Mouse (Mus musculus): ENCODE measurements at regions not wholly inside any gene's neighbourhood (a gene's known extent, or its start where the extent isn't known, plus 50 kb on each side); places are given as distances from the start of the nearest gene placed in this dataset.
"Not testable (repeated sequence)": the region's sequence is repeated elsewhere in the genome, so short reads cannot be mapped to it uniquely, and the experiment has no call there.

DNA sequence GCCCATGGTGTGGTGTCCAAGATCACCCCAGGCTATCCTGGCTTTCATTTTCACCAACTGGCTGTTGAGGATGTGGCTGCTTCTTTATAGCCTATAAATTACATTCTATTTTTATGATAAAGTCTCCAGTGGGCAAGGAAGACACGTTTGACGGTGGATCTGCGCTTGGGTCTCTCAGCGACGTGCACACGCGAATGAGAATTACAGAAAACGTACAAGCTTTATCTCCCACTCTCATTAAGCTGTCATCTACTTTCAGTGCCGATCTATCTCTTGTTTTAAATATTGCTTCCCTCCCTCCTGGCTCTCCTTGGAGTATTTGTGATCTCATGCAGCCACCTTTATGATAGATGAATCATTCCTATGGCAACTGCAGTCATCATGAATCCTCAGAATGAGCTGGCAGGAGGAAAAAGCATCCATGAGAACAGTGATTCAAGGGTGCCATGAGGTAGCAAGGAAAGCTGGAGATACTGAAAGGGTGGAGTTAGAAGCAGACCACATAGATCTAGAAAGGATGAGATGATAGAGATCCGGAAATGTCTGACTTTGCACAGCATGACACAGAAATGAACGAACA is 568.0 kb upstream of the Klhl29 start:
- Histone ChIP-seq H3K9me3 (no peaks in the 10 kb centered on the region), H3K27ac (no peak overlapping the region), H3K9ac (no peak overlapping the region), H3K4me1 (no peaks in the 10 kb centered on the region), H3K36me3 (no peaks in the 10 kb centered on the region), H3K4me3 (no peak overlapping the region), H3K4me2 (replicated peaks) (no peak overlapping the region), H3K27me3 (no peaks in the 10 kb centered on the region)
- no peak for ATAC-seq (ENCODE audit: insufficient number of reproducible peaks, insufficient read depth, low FRiP score, low TSS enrichment)
- WGBS: 92% methylated on average over 11 of the region's 11 CpGs

- no peaks in the 10 kb centered on the region for H3K27me3 ChIP-seq
- H3K9me3 ChIP-seq: no peaks in the 10 kb centered on the region
- H3K4me2 ChIP-seq (replicated peaks): no peak overlapping the region
- no peak overlapping the region for H3K9ac ChIP-seq
- H3K36me3 ChIP-seq: no peaks in the 10 kb centered on the region
- no peak for ATAC-seq (ENCODE audit: insufficient number of reproducible peaks, insufficient read depth, low FRiP score, low TSS enrichment)
- no peaks in the 10 kb centered on the region for H3K4me1 ChIP-seq
- no peak overlapping the region for H3K4me3 ChIP-seq
- no peak overlapping the region for H3K27ac ChIP-seq
- WGBS: 97% methylated on average over 1 of the region's 1 CpGs
Observed at GRCm38 (mm10) chr12:5921262-5921661, 545.8 kb upstream of the Klhl29 start.

GRCm38 (mm10) chr12:5918030-5918429 is 542.5 kb upstream of the Klhl29 start:
- 72% methylated on average over 1 of the region's 1 CpGs for WGBS
- H3K36me3 ChIP-seq: no peaks in the 10 kb centered on the region
- H3K9me3 ChIP-seq: no peaks in the 10 kb centered on the region
- H3K9ac ChIP-seq: no peak overlapping the region
- no peak overlapping the region for H3K27ac ChIP-seq
- H3K4me2 ChIP-seq (replicated peaks): no peak overlapping the region
- no peaks in the 10 kb centered on the region for H3K4me1 ChIP-seq
- no peak for ATAC-seq (ENCODE audit: insufficient number of reproducible peaks, insufficient read depth, low FRiP score, low TSS enrichment)
- H3K27me3 ChIP-seq: no peaks in the 10 kb centered on the region
- no peak overlapping the region for H3K4me3 ChIP-seq

GRCm38 (mm10) chr12:5906251-5906650 is 530.8 kb upstream of the Klhl29 start:
- H3K9ac ChIP-seq: no peak overlapping the region
- H3K27ac ChIP-seq: no peak overlapping the region
- H3K9me3 ChIP-seq: no peaks in the 10 kb centered on the region
- H3K36me3 ChIP-seq: no peaks in the 10 kb centered on the region
- WGBS: 61% methylated on average over 2 of the region's 2 CpGs
- H3K4me1 ChIP-seq: no peaks in the 10 kb centered on the region
- ATAC-seq (ENCODE audit: insufficient number of reproducible peaks, insufficient read depth, low FRiP score, low TSS enrichment): no peak
- H3K27me3 ChIP-seq: no peaks in the 10 kb centered on the region
- no peak overlapping the region for H3K4me3 ChIP-seq
- no peak overlapping the region for H3K4me2 ChIP-seq (replicated peaks)

- not testable (repeated sequence) for H3K9ac ChIP-seq; H3K9me3 ChIP-seq; ATAC-seq (ENCODE audit: insufficient number of reproducible peaks, insufficient read depth, low FRiP score, low TSS enrichment); H3K36me3 ChIP-seq; H3K27me3 ChIP-seq; H3K4me2 ChIP-seq (replicated peaks); H3K4me3 ChIP-seq; H3K27ac ChIP-seq; H3K4me1 ChIP-seq
- WGBS: 48% methylated on average over 2 of the region's 3 CpGs
Observed at GRCm38 (mm10) chr12:5891786-5892185, 516.3 kb upstream of the Klhl29 start.

GRCm38 (mm10) chr12:5866701-5867100 is 491.2 kb upstream of the Klhl29 start:
- no peak overlapping the region for H3K4me2 ChIP-seq (replicated peaks)
- no peak for ATAC-seq (ENCODE audit: insufficient number of reproducible peaks, insufficient read depth, low FRiP score, low TSS enrichment)
- H3K36me3 ChIP-seq: no peaks in the 10 kb centered on the region
- H3K4me3 ChIP-seq: no peak overlapping the region
- H3K27me3 ChIP-seq: no peaks in the 10 kb centered on the region
- H3K4me1 ChIP-seq: no peaks in the 10 kb centered on the region
- no peaks in the 10 kb centered on the region for H3K9me3 ChIP-seq
- H3K27ac ChIP-seq: no peak overlapping the region
- no peak overlapping the region for H3K9ac ChIP-seq

DNA sequence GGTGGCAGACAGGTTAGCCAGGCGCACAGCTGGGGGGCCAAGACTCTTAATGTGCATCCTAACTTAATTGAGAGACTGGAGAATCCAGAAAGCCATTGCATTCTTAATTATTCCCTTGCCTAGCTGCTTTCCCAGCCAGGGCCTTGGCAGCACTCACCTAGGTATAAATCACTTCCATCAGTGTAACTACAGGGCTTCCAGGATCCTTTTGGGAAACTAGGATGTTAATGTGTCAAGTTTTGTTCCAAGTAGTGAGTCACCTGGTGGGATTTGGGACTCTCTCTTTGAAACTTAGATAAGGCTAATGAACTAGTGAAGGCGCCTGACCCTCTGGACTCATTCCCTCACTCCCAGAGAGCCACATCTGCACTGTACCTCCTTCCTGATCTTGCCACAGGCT is 484.3 kb upstream of the Klhl29 start:
- 80% methylated on average over 2 of the region's 2 CpGs for WGBS

DNA sequence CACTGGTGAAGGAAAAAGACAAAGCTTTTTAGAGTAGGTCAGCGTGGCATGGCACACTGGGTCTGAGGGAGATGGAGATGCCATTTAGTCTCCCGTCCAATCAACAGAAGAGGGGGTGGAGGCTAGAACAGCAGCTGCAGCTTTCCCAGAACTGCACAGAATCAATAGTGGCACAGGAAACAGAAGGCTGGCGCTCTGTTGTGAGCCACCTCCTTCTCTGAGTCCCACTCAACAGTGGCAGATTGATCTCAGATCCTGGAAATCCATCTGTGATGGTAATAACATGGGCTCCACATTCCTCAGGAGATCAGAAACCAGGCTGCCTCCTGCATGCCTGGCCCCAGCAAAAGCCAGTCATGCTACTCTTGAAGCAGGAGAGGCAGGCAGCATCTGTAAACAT is 480.9 kb upstream of the Klhl29 start:
- no peak overlapping the region for H3K27ac ChIP-seq
- no peak overlapping the region for H3K9ac ChIP-seq
- no peaks in the 10 kb centered on the region for H3K36me3 ChIP-seq
- no peaks in the 10 kb centered on the region for H3K9me3 ChIP-seq
- WGBS: 60% methylated on average over 3 of the region's 3 CpGs
- no peaks in the 10 kb centered on the region for H3K4me1 ChIP-seq
- H3K27me3 ChIP-seq: no peaks in the 10 kb centered on the region
- no peak overlapping the region for H3K4me3 ChIP-seq
- ATAC-seq (ENCODE audit: insufficient number of reproducible peaks, insufficient read depth, low FRiP score, low TSS enrichment): no peak
- no peak overlapping the region for H3K4me2 ChIP-seq (replicated peaks)

More for the DNA sequence above, 484.3 kb upstream of the Klhl29 start:
- Histone ChIP-seq H3K9ac (no peak overlapping the region), H3K4me1 (no peaks in the 10 kb centered on the region), H3K27me3 (no peaks in the 10 kb centered on the region), H3K36me3 (no peaks in the 10 kb centered on the region), H3K9me3 (no peaks in the 10 kb centered on the region), H3K4me2 (replicated peaks) (no peak overlapping the region), H3K27ac (no peak overlapping the region), H3K4me3 (no peak overlapping the region)
- no peak for ATAC-seq (ENCODE audit: insufficient number of reproducible peaks, insufficient read depth, low FRiP score, low TSS enrichment)

DNA sequence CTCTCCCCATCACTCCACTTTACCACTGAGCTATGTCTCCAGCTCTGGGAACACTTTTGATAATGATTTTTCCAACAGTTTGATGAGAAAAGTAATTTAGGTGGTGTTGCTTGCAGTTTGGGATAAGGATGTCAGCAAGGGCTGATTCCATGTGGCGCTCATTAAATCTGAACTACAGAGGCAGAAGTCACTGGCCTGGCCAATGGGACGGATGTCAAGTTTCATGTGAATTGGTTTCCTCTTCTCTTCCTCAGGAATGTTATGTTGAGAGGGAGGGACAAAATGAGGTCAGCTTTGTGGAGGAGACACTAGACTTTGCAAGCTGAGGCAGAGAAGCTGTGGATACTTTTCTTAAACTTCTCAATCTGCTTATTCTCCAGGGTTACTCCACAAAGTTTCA is 434.9 kb upstream of the Klhl29 start:
- Histone ChIP-seq H3K27me3 (no peaks in the 10 kb centered on the region), H3K4me2 (replicated peaks) (no peak overlapping the region), H3K4me3 (no peak overlapping the region), H3K36me3 (no peaks in the 10 kb centered on the region), H3K9ac (no peak overlapping the region), H3K4me1 (no peaks in the 10 kb centered on the region; the same call in 1 of the 2 replicates), H3K9me3 (no peaks in the 10 kb centered on the region), H3K27ac (no peak overlapping the region)
- ATAC-seq (ENCODE audit: insufficient number of reproducible peaks, insufficient read depth, low FRiP score, low TSS enrichment): no peak
- 55% methylated on average over 2 of the region's 2 CpGs for WGBS

DNA sequence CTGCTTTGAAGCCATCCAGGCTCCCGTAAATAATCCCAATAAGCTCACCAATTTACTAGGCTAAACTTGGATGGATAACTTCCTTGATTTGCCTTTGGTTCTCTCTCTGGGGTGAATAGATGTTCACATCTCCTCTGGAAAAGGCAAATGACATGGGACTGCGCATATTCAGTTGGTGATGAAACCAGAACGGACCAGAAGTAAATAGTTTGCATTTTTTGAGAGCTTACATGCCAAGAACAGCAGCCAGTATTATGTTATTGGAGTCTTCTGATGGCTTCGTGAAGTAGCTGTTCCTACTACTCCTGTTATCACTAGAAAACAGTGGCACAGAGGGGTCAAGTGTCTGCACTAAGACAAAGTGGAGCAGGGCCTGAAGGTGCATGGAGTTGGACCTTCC is 434.5 kb upstream of the Klhl29 start:
- WGBS: 67% methylated on average over 4 of the region's 4 CpGs
- no peaks in the 10 kb centered on the region for H3K27me3 ChIP-seq
- no peak overlapping the region for H3K4me3 ChIP-seq
- H3K36me3 ChIP-seq: no peaks in the 10 kb centered on the region
- H3K9ac ChIP-seq: no peak overlapping the region
- no peaks in the 10 kb centered on the region for H3K9me3 ChIP-seq
- ATAC-seq (ENCODE audit: insufficient number of reproducible peaks, insufficient read depth, low FRiP score, low TSS enrichment): no peak
- no peak overlapping the region for H3K4me2 ChIP-seq (replicated peaks)
- no peaks in the 10 kb centered on the region; the same call in 1 of the 2 replicates for H3K4me1 ChIP-seq
- no peak overlapping the region for H3K27ac ChIP-seq

DNA sequence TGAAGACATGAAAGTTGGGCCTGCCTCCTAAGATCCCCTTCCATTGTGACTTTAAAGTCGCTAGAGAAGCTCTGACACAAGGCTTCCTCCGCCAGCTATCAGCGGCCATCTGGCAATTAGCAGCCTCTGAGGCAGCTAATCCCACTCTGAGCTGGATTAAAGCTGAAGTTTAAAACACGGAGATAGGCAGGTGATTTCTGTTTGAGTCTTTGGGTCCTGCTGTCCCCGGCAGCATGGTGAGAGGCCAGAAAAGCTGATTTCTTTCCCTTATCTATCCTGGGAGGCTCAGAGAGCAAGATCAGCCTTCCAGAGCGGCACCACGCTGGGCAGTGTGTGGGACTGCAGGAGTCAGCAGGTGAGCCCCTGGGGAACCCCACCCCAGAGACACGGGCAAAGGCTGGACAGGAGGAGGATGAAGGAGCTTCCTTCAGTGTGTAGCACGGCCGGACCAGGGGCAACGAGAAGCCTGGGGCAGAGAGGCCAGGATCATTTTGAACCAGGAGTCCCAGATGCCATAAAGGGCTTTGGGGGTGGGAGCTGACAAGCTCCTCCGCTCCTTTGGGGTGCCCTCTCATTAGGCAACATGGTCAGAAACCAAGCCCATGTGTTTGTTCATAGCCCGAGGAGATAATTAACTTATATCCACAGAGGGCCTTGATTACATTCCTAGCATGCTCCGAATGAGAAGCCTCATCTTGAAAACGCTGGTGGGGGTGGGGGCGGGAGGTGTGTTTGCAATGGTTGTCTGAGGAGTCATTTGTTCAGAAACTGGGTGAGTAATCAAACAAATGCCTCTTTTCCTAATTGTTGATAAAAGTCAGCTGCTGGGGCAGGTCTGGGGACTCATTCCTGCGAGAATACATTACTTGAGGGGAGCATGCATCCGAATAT is 432.8 kb upstream of the Klhl29 start:
- Histone ChIP-seq H3K27me3 (no peaks in the 10 kb centered on the region), H3K4me1 (no peaks in the 10 kb centered on the region; the same call in 1 of the 2 replicates), H3K36me3 (no peaks in the 10 kb centered on the region), H3K4me3 (no peak overlapping the region), H3K4me2 (replicated peaks) (no peak overlapping the region; the same call in 1 of the 2 replicates), H3K27ac (no peak overlapping the region), H3K9me3 (no peaks in the 10 kb centered on the region), H3K9ac (no peak overlapping the region)
- 18% methylated on average over 18 of the region's 18 CpGs for WGBS
- ATAC-seq (ENCODE audit: insufficient number of reproducible peaks, insufficient read depth, low FRiP score, low TSS enrichment): no peak

GRCm38 (mm10) chr12:5805731-5806130 is 430.2 kb upstream of the Klhl29 start:
- WGBS: 87% methylated on average over 2 of the region's 2 CpGs
- H3K4me1 ChIP-seq: no peaks in the 10 kb centered on the region; the same call in 1 of the 2 replicates
- H3K36me3 ChIP-seq: no peaks in the 10 kb centered on the region
- H3K9ac ChIP-seq: no peak overlapping the region
- no peak overlapping the region for H3K4me3 ChIP-seq
- no peak overlapping the region for H3K27ac ChIP-seq
- no peaks in the 10 kb centered on the region for H3K9me3 ChIP-seq
- ATAC-seq (ENCODE audit: insufficient number of reproducible peaks, insufficient read depth, low FRiP score, low TSS enrichment): no peak
- H3K27me3 ChIP-seq: no peaks in the 10 kb centered on the region
- no peak overlapping the region for H3K4me2 ChIP-seq (replicated peaks)
